Mouse (Mus musculus): ENCODE data around the gene Kcnd3. TPM values are rescaled to one million over a fixed set of nuclear protein-coding genes. Genes with fewer than 3 reads are reported as not detected.

Gene Kcnd3
- polyA plus RNA-seq, 1 experiment from 2014 or later: 0.10 TPM

DNA sequence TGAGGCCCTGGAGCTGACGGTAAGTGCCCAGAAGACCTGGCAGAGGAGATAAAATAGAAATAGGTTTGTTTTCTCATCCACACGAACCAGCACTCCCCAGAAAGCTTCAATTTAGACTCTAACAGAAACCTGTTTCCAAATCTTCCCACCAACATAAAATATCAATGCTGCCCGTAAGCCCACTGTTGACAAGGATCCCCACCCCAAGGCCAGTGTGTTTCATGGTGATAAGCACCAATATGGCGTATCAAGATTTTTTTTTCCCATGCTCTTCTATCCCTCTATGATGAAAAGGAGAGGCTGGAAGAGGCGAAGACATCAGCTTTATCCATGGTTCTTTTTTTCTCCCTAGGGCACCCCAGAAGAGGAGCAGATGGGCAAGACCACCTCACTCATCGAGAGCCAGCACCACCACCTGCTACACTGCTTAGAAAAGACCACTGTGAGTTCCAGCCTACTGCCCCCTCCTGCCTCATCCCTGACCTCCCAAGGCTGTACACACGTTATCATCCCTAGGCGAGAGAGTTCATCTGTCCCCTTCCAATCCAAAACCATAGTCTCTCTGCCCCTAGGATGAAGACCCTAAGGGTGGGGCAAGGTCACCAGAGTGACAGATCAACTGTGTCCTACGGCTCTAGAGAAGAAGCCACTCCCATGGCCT is 213.1 kb downstream of the Kcnd3 start:
- peak; percentile 8 for DNase-seq
- 40% methylated on average over 9 of the region's 9 CpGs for WGBS (ENCODE audit: insufficient replicate concordance)
- H3K4me1 ChIP-seq (replicated peaks): peaks cover 18% of the 10 kb centered on the region
- no peak overlapping the region for H3K27ac ChIP-seq
- H3K4me2 ChIP-seq: peak overlapping the region; percentile 42
- no peak overlapping the region for H3K9ac ChIP-seq
- ATAC-seq (ENCODE audit: low read depth): peak; percentile 83
- H3K36me3 ChIP-seq: no peaks in the 10 kb centered on the region
- peaks cover 8% of the 10 kb centered on the region for H3K27me3 ChIP-seq
- H3K4me3 ChIP-seq (replicated peaks): no peak overlapping the region
- no peaks in the 10 kb centered on the region for H3K9me3 ChIP-seq (replicated peaks)

- Histone ChIP-seq H3K27me3 (peaks cover 8% of the 10 kb centered on the region), H3K4me1 (replicated peaks) (peaks cover 18% of the 10 kb centered on the region), H3K4me3 (replicated peaks) (no peak overlapping the region), H3K9me3 (replicated peaks) (no peaks in the 10 kb centered on the region), H3K36me3 (no peaks in the 10 kb centered on the region), H3K4me2 (no peak overlapping the region), H3K27ac (no peak overlapping the region), H3K9ac (no peak overlapping the region)
- DNase-seq: no peak
- WGBS (ENCODE audit: insufficient replicate concordance): 41% methylated on average over 4 of the region's 4 CpGs
- no peak for ATAC-seq (ENCODE audit: low read depth)
These were observed 214.9 kb downstream of the Kcnd3 start for GRCm38 (mm10) chr3:105666996-105667523.

DNA sequence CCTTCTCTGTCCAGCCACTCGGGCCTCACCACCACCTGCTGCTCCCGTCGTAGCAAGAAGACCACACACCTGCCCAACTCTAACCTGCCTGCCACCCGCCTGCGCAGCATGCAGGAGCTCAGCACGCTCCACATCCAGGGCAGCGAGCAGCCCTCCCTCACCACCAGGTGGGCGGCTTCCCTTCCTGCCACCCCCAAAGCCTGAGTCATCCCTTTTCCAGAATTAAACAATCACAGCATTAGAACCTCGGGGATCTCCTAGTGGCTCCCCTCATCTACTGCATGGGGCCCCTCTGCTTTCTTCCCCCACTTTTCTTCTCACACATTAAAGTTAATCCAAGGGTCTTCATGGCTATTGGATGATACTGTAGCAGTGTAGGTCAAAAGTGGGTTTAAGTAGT is 216.0 kb downstream of the Kcnd3 start:
- no peak for DNase-seq
- Histone ChIP-seq H3K9ac (no peak overlapping the region), H3K27me3 (peaks cover 8% of the 10 kb centered on the region), H3K27ac (no peak overlapping the region), H3K4me3 (replicated peaks) (no peak overlapping the region), H3K4me2 (no peak overlapping the region), H3K36me3 (no peaks in the 10 kb centered on the region), H3K9me3 (replicated peaks) (no peaks in the 10 kb centered on the region), H3K4me1 (replicated peaks) (peaks cover 18% of the 10 kb centered on the region)
- 38% methylated on average over 9 of the region's 9 CpGs for WGBS (ENCODE audit: insufficient replicate concordance)
- ATAC-seq (ENCODE audit: low read depth): no peak

DNA sequence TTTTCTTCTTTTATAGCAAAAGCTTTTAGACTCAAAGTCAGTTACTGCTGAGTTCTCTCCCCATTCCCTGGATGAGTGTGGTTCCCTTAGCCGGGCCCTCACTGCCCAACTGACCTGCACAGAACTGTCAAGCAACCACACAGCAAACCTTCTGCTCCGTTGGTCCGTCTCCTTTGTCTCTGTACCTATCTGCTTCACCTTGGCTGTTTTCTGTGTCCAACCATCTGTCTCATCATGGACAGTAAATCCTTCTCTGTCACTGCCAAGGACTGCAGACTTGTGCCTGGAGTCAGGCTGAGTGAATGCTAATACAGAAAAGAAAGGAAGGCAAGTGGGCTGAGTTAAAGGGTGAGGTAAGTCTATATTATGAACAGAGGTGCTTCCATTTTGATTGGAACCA is 217.6 kb downstream of the Kcnd3 start:
- Histone ChIP-seq H3K4me1 (replicated peaks) (peaks cover 12% of the 10 kb centered on the region), H3K9me3 (replicated peaks) (no peaks in the 10 kb centered on the region), H3K9ac (no peak overlapping the region), H3K4me2 (no peak overlapping the region), H3K36me3 (no peaks in the 10 kb centered on the region), H3K4me3 (replicated peaks) (no peak overlapping the region), H3K27ac (no peak overlapping the region), H3K27me3 (peaks cover 8% of the 10 kb centered on the region)
- DNase-seq (no peak), ATAC-seq (ENCODE audit: low read depth) (no peak)
- 66% methylated on average over 3 of the region's 3 CpGs for WGBS (ENCODE audit: insufficient replicate concordance)

DNA sequence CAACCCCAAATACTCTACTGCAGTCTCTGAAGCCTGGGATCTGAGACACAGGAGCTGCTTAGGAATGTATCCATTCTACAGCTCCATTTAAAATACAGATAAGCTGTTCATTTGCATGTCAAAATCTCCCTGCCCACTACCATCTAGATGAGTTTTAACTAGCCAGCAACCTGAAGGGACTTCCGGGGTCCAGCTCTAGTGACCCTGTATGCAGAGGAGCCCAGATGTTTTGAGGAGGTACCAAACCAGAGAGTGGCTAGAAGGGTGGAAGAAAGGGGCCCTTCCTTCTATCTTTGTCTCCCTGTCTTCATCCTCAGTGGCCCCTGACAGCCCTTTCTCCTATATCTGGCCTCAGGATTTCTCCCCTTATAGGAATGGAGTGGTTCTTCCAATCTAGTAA is 218.7 kb downstream of the Kcnd3 start:
- 61% methylated on average over 1 of the region's 1 CpGs for WGBS (ENCODE audit: insufficient replicate concordance)
- no peak for ATAC-seq (ENCODE audit: low read depth)
- Histone ChIP-seq H3K4me3 (replicated peaks) (no peak overlapping the region), H3K27ac (no peak overlapping the region), H3K9ac (no peak overlapping the region), H3K4me1 (replicated peaks) (peaks cover 2% of the 10 kb centered on the region), H3K4me2 (no peak overlapping the region), H3K9me3 (replicated peaks) (no peaks in the 10 kb centered on the region), H3K27me3 (peaks cover 8% of the 10 kb centered on the region), H3K36me3 (no peaks in the 10 kb centered on the region)
- DNase-seq: no peak

GRCm38 (mm10) chr3:105674595-105675218 is 222.6 kb downstream of the Kcnd3 start:
- no peaks in the 10 kb centered on the region for H3K4me1 ChIP-seq (replicated peaks)
- H3K9ac ChIP-seq: no peak overlapping the region
- WGBS (ENCODE audit: insufficient replicate concordance): 20% methylated on average over 7 of the region's 7 CpGs
- no peaks in the 10 kb centered on the region for H3K27me3 ChIP-seq
- no peak overlapping the region for H3K4me2 ChIP-seq
- peak; percentile 45 for ATAC-seq (ENCODE audit: low read depth)
- no peak overlapping the region for H3K27ac ChIP-seq
- H3K36me3 ChIP-seq: peaks cover 27% of the 10 kb centered on the region
- no peaks in the 10 kb centered on the region for H3K9me3 ChIP-seq (replicated peaks)
- H3K4me3 ChIP-seq (replicated peaks): no peak overlapping the region
- peak; percentile 50 for DNase-seq

DNA sequence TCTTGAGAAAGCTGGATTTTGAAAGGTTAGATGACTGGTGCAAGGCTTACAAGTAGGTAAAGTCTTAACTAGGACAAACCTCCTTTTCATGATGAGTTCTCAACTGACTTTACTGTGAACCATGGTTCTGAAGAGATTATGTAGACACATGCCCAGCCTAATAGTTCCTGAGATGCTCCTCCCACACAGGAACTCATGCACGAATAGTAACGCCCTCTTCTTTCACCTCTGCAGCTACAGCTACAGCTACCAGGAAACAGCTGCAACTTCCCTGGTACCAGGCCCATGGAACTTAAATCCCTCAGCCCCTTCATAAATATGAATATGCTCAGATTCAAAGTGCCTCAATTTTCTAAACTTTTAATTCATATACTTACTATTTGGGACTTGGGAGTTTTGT is 223.8 kb downstream of the Kcnd3 start:
- H3K36me3 ChIP-seq: peaks cover 36% of the 10 kb centered on the region
- no peaks in the 10 kb centered on the region for H3K9me3 ChIP-seq (replicated peaks)
- no peak overlapping the region for H3K9ac ChIP-seq
- no peaks in the 10 kb centered on the region for H3K27me3 ChIP-seq
- ATAC-seq (ENCODE audit: low read depth) (no peak), DNase-seq (no peak)
- 26% methylated on average over 2 of the region's 2 CpGs for WGBS (ENCODE audit: insufficient replicate concordance)
- H3K27ac ChIP-seq: no peak overlapping the region
- H3K4me2 ChIP-seq: no peak overlapping the region
- H3K4me3 ChIP-seq (replicated peaks): no peak overlapping the region
- H3K4me1 ChIP-seq (replicated peaks): no peaks in the 10 kb centered on the region

DNA sequence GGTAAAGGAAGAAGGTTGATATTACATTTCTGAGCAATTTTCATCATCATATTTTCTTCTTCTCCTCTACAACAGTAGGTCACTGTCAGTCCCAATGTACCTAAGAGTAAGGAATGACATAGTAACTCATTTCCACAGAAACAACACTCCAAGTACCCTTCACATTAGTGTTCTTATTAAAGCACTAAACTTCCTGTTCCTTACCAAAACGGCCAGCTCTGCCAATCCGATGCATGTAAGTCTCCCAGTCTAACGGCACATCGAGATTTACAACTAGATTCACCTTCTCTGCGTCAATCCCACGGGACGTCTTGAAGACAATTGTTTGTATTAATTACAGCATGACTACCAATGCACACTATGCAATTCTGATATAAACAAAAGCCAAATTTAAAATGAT is 228.2 kb downstream of the Kcnd3 start:
- 86% methylated on average over 7 of the region's 7 CpGs for WGBS (ENCODE audit: insufficient replicate concordance)
- no peaks in the 10 kb centered on the region for H3K9me3 ChIP-seq (replicated peaks)
- DNase-seq (no peak), ATAC-seq (ENCODE audit: low read depth) (no peak)
- H3K36me3 ChIP-seq: peaks cover 71% of the 10 kb centered on the region
- H3K4me3 ChIP-seq (replicated peaks): no peak overlapping the region
- H3K27ac ChIP-seq: no peak overlapping the region
- no peak overlapping the region for H3K4me2 ChIP-seq
- 0 out of 2 replicates have a peak, but pooled peaks cover 2% of the 10 kb centered on the region for H3K4me1 ChIP-seq (replicated peaks)
- H3K9ac ChIP-seq: no peak overlapping the region
- H3K27me3 ChIP-seq: no peaks in the 10 kb centered on the region

DNA sequence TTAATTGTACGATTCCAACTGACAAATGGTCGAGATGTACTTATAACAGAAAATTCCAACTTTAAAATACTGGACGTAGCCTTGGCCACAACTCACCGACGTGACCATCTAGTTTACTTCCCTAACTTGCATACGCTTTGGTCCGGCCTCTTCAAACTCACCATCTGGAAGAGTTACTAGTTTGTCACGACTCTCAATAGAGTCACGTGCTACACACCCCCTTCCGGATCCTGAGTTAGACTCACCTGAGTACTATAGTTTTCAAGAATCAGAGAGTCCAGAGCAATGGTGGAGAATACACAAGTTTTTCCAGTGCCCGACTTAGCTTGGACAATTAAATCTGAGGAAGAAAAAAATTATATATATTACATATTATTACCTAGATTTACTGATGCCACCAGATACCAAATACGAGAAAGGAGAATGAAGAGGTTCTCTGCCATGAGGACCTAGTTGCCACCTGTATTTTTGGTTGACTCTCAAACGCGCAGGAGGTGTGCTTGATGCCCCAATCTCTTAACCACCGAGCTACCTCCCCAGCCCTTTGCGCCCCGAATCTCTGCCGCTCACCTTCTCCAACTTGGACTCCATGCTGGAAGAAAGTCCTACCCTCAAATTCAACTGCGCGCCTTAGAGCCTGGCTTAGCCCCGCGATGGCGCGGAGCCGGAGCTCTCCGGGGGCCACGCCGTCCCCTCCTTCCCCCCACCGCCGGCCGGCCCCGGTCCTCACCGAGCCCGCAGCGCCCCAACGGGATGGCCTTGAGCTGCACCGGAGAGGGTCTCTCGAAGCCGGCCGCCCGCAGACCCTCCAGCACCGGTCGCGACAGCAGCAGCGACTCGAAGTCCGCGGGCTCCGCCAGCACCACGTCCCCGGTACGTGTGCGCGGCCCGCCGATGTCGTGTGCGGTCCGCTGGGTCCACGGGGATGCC is 234.5 kb downstream of the Kcnd3 start:
- Histone ChIP-seq H3K9me3 (replicated peaks) (no peaks in the 10 kb centered on the region), H3K4me2 (peak overlapping the region; percentile 86), H3K27me3 (peaks cover 7% of the 10 kb centered on the region; the same call in 1 of the 2 replicates), H3K36me3 (peaks cover 30% of the 10 kb centered on the region), H3K4me1 (replicated peaks) (peaks cover 23% of the 10 kb centered on the region), H3K27ac (peak overlapping the region; percentile 86), H3K4me3 (replicated peaks) (peak overlapping the region; percentile 97), H3K9ac (peak overlapping the region; percentile 98)
- DNase-seq (no peak), ATAC-seq (ENCODE audit: low read depth) (peak; percentile 45)
- WGBS (ENCODE audit: insufficient replicate concordance): 4% methylated on average over 60 of the region's 60 CpGs

- Histone ChIP-seq H3K9me3 (replicated peaks) (no peaks in the 10 kb centered on the region), H3K4me1 (replicated peaks) (peaks cover 23% of the 10 kb centered on the region), H3K9ac (peak within 1 kb of the TSS; percentile 98), H3K36me3 (peaks cover 25% of the 10 kb centered on the region), H3K27ac (peak within 1 kb of the TSS; percentile 86), H3K4me3 (replicated peaks) (peak within 1 kb of the TSS; percentile 97), H3K27me3 (peaks cover 15% of the 10 kb centered on the region), H3K4me2 (peak within 1 kb of the TSS; percentile 86)
- WGBS (ENCODE audit: insufficient replicate concordance): under 1% methylated on average over 72 of the region's 72 CpGs
- ATAC-seq (ENCODE audit: low read depth): peak; percentile 92
- DNase-seq: peak; percentile 94
These were observed 235.4 kb downstream of the Kcnd3 start, which contains the start of gene Ddx20 for GRCm38 (mm10) chr3:105687324-105688060. TSS of gene Ddx20 (minus strand) at chr3:105687574.
